Mouse (Mus musculus) small intestine, adult 2 months (tissue): ENCODE measurements at regions not wholly inside any gene's neighbourhood (a gene's known extent, or its start where the extent isn't known, plus 50 kb on each side); places are given as distances from the start of the nearest gene placed in this dataset.

Experiments used
- CTCF ChIP-seq: fragments of 200-500 bp; IDR thresholded peaks from 2 replicates; pipeline ENCODE4 v1.5.1; 2012; ENCODE audit warnings: low read depth, mild to moderate bottlenecking, control low read depth, inconsistent platforms, low read length, moderate library complexity, mixed read lengths; ENCODE audit not compliant: insufficient replicate concordance, insufficient read length; ENCODE audit errors: extremely low read depth
- POLR2A ChIP-seq: fragments of 200-500 bp; IDR thresholded peaks from 2 replicates; pipeline ENCODE4 v1.6.1; 2012; ENCODE audit warnings: low read depth, mild to moderate bottlenecking, control low read depth, inconsistent platforms, low read length, moderate library complexity

GRCm38 (mm10) chr9:84739266-84739665, 573.3 kb upstream of the Gm11114 start:
- no peak for TF ChIP-seq CTCF
- no peak for TF ChIP-seq POLR2A
